Comparison of ENCODE assay signal across 12 mouse cellular contexts in the genomic region with DNA sequence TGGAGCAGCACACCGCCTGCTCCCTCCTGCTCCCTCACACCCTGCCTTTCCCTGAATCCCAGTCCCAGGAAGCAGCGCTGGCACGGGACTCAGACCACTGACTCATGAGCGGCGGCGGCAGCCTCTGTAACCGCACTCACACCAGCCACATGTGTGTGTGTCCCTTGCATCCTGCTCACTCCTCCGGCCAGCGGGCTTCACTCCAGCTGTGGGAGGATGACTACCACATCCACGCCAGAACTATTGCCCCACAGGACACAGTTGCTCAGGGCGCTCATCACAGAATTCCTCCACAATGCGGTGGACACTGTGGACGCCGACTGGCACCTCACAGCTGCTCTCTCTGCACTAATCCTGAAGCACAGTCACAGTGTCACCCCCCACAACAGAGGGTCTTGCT. TPM values are rescaled to one million over a fixed set of nuclear protein-coding genes. Genes with fewer than 3 reads are reported as not detected.
A peak's percentile ranks its signal among the peaks of the same experiment; 100 is the strongest.
DNase-seq lines count a peak whose midpoint lies in the region; ATAC-seq and TF ChIP-seq lines count a peak whose summit lies in the region.
"Had no signal": no experiment of that assay in that cellular context is flagged by ENCODE, and none has a peak within 500 bp of the region (broad histone marks: within the 10 kb centered on the region; RNA-seq: fewer than 3 reads in every experiment).

No protein-coding gene starts in this region.

- no peak overlapping the region for H3K4me3 ChIP-seq in stomach, postnatal 0 days (ENCODE audit: low read depth, low read length)
- H3K4me3 ChIP-seq in left cerebral cortex, adult 2 months, result no peak overlapping the region
- H3K4me3 ChIP-seq: embryonic facial prominence, embryonic 13.5 days had no signal

- TF ChIP-seq EP300 in stomach, postnatal 0 days (optimal IDR thresholded peaks at IDR 0.05), result no peak

- intact Hi-C loops in heart, postnatal 14 days (cut with DNase I), result no loop called here
- intact Hi-C loops in left cerebral cortex, adult 2 months (cut with DNase I), result no loop called here

- no peaks in the 10 kb centered on the region for H3K9me3 ChIP-seq in stomach, postnatal 0 days (ENCODE audit: control insufficient read depth, low read length)
- H3K9me3 ChIP-seq: embryonic facial prominence, embryonic 13.5 days had no signal

- no peak for TF ChIP-seq CTCF in stomach, postnatal 0 days (IDR thresholded peaks at IDR 0.05; ENCODE audit: low read depth)
- no peak for TF ChIP-seq CTCF in left cerebral cortex, adult 2 months (IDR thresholded peaks at IDR 0.05)

- WGBS in stomach, postnatal 0 days, result 56% methylated on average over 14 of the region's 14 CpGs

- peak; percentile 64 for DNase-seq in ovary, adult 18-20 months (ENCODE audit: low spot score)
- no peak for DNase-seq in ovary, postnatal 10 days (ENCODE audit: low spot score)
- peak; percentile 31 for DNase-seq in adrenal gland, postnatal 25 days
- peak; percentile 66 for DNase-seq in heart, postnatal 14 days
- peak; percentile 30 for DNase-seq in stomach, postnatal 0 days (ENCODE audit: low spot score)
- DNase-seq in left cerebral cortex, adult 2 months (ENCODE audit: extremely low spot score in 1 of 2, low spot score in 2 of 2), result no peak
- DNase-seq in layer of hippocampus, postnatal 25 days (ENCODE audit: extremely low spot score in 1 of 2, low spot score in 1 of 2), result no peak
- DNase-seq: cerebellum, adult 9-11 months; retina, postnatal 1 day had no signal

- no peak overlapping the region for H3K27ac ChIP-seq in stomach, postnatal 0 days (replicated peaks)
- H3K27ac ChIP-seq in left cerebral cortex, adult 2 months, result no peak overlapping the region
- H3K27ac ChIP-seq: embryonic facial prominence, embryonic 13.5 days had no signal

- H3K36me3 ChIP-seq in stomach, postnatal 0 days (ENCODE audit: control insufficient read depth, insufficient read depth, low read length), result no peaks in the 10 kb centered on the region
- H3K36me3 ChIP-seq: embryonic facial prominence, embryonic 13.5 days had no signal

- H3K9ac ChIP-seq in stomach, postnatal 0 days (ENCODE audit: low read length), result no peak overlapping the region
- H3K9ac ChIP-seq: embryonic facial prominence, embryonic 13.5 days had no signal

- H3K27me3 ChIP-seq in stomach, postnatal 0 days (ENCODE audit: control insufficient read depth, insufficient read depth, low read length), result no peaks in the 10 kb centered on the region
- H3K27me3 ChIP-seq: embryonic facial prominence, embryonic 13.5 days had no signal

- H3K4me1 ChIP-seq in stomach, postnatal 0 days (replicated peaks; ENCODE audit: control insufficient read depth, insufficient read depth), result no peaks in the 10 kb centered on the region

- peak; percentile 55; the same call in 1 of the 2 replicates for ATAC-seq in stomach, postnatal 0 days (ENCODE audit: low FRiP score, low TSS enrichment)

- no peak overlapping the region for H3K4me2 ChIP-seq in stomach, postnatal 0 days (replicated peaks; ENCODE audit: low read depth)
- H3K4me2 ChIP-seq: embryonic facial prominence, embryonic 13.5 days had no signal

RNA-seq across cellular contexts. Expression of a gene that starts 47.4 kb away (rescaled TPM):
- total RNA-seq in adrenal gland, postnatal 25 days (2021), result not detected in 2 replicates
- total RNA-seq in heart, postnatal 14 days (2021), result not detected
- 29.2 and 29.8 TPM in 2 replicates for polyA plus RNA-seq in stomach, postnatal 0 days (2015; fragmentation: Nextera tagmentation; extraction: Ambion mirVana)
- total RNA-seq in left cerebral cortex, adult 2 months (2021), result not detected
- not detected for total RNA-seq in layer of hippocampus, postnatal 25 days (2021)
- total RNA-seq: left cerebral cortex, postnatal 14 days had no signal
- polyA plus RNA-seq: embryonic facial prominence, embryonic 13.5 days; lung, embryonic 16.5 days had no signal

Comparison
In these comparisons a context has a peak if more than half of its experiments do, and no peak if none do; other contexts are left out.
1. DNase-seq: peak in ovary, adult 18-20 months (single experiment), adrenal gland, postnatal 25 days (single experiment), heart, postnatal 14 days (2 of 2) and stomach, postnatal 0 days (single experiment); none in ovary, postnatal 10 days (single experiment), left cerebral cortex, adult 2 months (0 of 2) and layer of hippocampus, postnatal 25 days (0 of 2).